Mouse (Mus musculus) liver, embryonic 15.5 days (tissue): Measurements from ENCODE around the gene Prss47. TPM values are rescaled to one million over a fixed set of nuclear protein-coding genes. Genes with fewer than 3 reads are reported as not detected.

Experiments
- ATAC-seq: fragments of 200-750 bp; cut with Nextera tagmentation; 2 replicates; pipeline ENCODE4 v1.8.0; 2017; ENCODE audit warnings: moderate number of reproducible peaks, mild to moderate bottlenecking, moderate library complexity; ENCODE audit not compliant: insufficient read depth
- H3K27ac ChIP-seq: fragments of 300-500 bp; sonication (generic); replicated peaks from 2 replicates; pipeline ENCODE4 v1.5.1; 2015; ENCODE audit warnings: mild to moderate bottlenecking, inconsistent platforms
- H3K27me3 ChIP-seq: fragments of 300-500 bp; sonication (generic); 2 replicates; pipeline ENCODE4 v1.6.1; 2015; ENCODE audit warnings: mild to moderate bottlenecking, inconsistent platforms
- H3K36me3 ChIP-seq: fragments of 300-500 bp; sonication (generic); replicated peaks from 2 replicates; pipeline ENCODE4 v1.6.1; 2015; ENCODE audit warnings: moderate library complexity, mild to moderate bottlenecking, inconsistent platforms
- H3K4me1 ChIP-seq: fragments of 300-500 bp; sonication (generic); replicated peaks from 2 replicates; pipeline ENCODE4 v1.6.1; 2015; ENCODE audit warnings: inconsistent platforms
- H3K4me2 ChIP-seq: fragments of 300-500 bp; sonication (generic); 2 replicates; pipeline ENCODE4 v1.6.1; 2015; ENCODE audit warnings: moderate library complexity, mild to moderate bottlenecking, inconsistent platforms
- H3K4me3 ChIP-seq: fragments of 300-500 bp; sonication (generic); replicated peaks from 2 replicates; pipeline ENCODE4 v1.5.1; 2015; ENCODE audit warnings: mild to moderate bottlenecking, inconsistent platforms
- H3K9ac ChIP-seq: fragments of 300-500 bp; sonication (generic); 2 replicates; pipeline ENCODE4 v1.6.1; 2015; ENCODE audit warnings: moderate library complexity, mild to moderate bottlenecking, inconsistent platforms
- H3K9me3 ChIP-seq: fragments of 300-500 bp; sonication (generic); replicated peaks from 2 replicates; pipeline ENCODE4 v1.6.1; 2016; ENCODE audit warnings: inconsistent platforms
- WGBS: fragments of 180-500 bp; shearing (Covaris S2); methylation state at CpG from one replicate; pipeline ENCODE4 v1.1.7; 2015; ENCODE audit warnings: mixed read lengths; ENCODE audit not compliant: insufficient replicate concordance; 5-methylcytosine and 5-hydroxymethylcytosine counted together
- polyA plus RNA-seq: library from polyadenylated mRNA; unstranded; fragments of >200 nt; fragmentation: Nextera tagmentation; extraction: Ambion mirVana; gene quantifications from 2 replicates; pipeline ENCODE4 v1.2.1, GENCODE M21; 2015

Prss47 gene
- not detected in 2 replicates for polyA plus RNA-seq

GRCm38 (mm10) chr13:65052660-65053059, at the start of gene Prss47:
Gene Prss47 (minus strand): TSS chr13:65052760.
- H3K27me3 ChIP-seq, result no peaks in the 10 kb centered on the region
- no peak within 1 kb of the TSS for H3K4me2 ChIP-seq
- H3K9me3 ChIP-seq, result no peaks in the 10 kb centered on the region
- no peak for ATAC-seq
- H3K4me3 ChIP-seq, result no peak within 1 kb of the TSS
- H3K9ac ChIP-seq, result no peak within 1 kb of the TSS
- WGBS, result 71% methylated on average over 9 of the region's 9 CpGs
- H3K4me1 ChIP-seq, result no peaks in the 10 kb centered on the region
- H3K27ac ChIP-seq, result no peak within 1 kb of the TSS
- no peaks in the 10 kb centered on the region for H3K36me3 ChIP-seq

- Histone ChIP-seq H3K4me1 (peaks cover 24% of the 10 kb centered on the region), H3K9ac (no peak overlapping the region), H3K27ac (no peak overlapping the region), H3K27me3 (no peaks in the 10 kb centered on the region), H3K9me3 (no peaks in the 10 kb centered on the region), H3K4me2 (no peak overlapping the region), H3K4me3 (no peak overlapping the region), H3K36me3 (peaks cover 6% of the 10 kb centered on the region; the same call in 1 of the 2 replicates)
- WGBS, result 56% methylated on average over 3 of the region's 3 CpGs
- ATAC-seq, result no peak
Measured at GRCm38 (mm10) chr13:65101232-65101631, 48.7 kb upstream of the Prss47 start.

- no peak overlapping the region for H3K27ac ChIP-seq
- H3K4me1 ChIP-seq, result peaks cover 26% of the 10 kb centered on the region
- no peak overlapping the region for H3K4me3 ChIP-seq
- 76% methylated on average over 9 of the region's 9 CpGs for WGBS
- ATAC-seq, result no peak
- no peak overlapping the region for H3K9ac ChIP-seq
- no peak overlapping the region for H3K4me2 ChIP-seq
- no peaks in the 10 kb centered on the region for H3K27me3 ChIP-seq
- H3K36me3 ChIP-seq, result 0 out of 2 replicates have a peak, but pooled peaks cover 3% of the 10 kb centered on the region
- H3K9me3 ChIP-seq, result no peaks in the 10 kb centered on the region
Measured at GRCm38 (mm10) chr13:65100678-65101077, 48.1 kb upstream of the Prss47 start.

GRCm38 (mm10) chr13:65097018-65097417, 44.5 kb upstream of the Prss47 start:
- peaks cover 23% of the 10 kb centered on the region for H3K4me1 ChIP-seq
- no peak overlapping the region for H3K4me2 ChIP-seq
- H3K27me3 ChIP-seq, result no peaks in the 10 kb centered on the region
- no peak overlapping the region for H3K9ac ChIP-seq
- H3K4me3 ChIP-seq, result no peak overlapping the region
- H3K9me3 ChIP-seq, result no peaks in the 10 kb centered on the region
- no peak overlapping the region for H3K27ac ChIP-seq
- ATAC-seq, result no peak
- H3K36me3 ChIP-seq, result peaks cover 6% of the 10 kb centered on the region

GRCm38 (mm10) chr13:65095923-65096322, 43.4 kb upstream of the Prss47 start:
- peaks cover 12% of the 10 kb centered on the region for H3K36me3 ChIP-seq
- WGBS, result 75% methylated on average over 4 of the region's 4 CpGs
- no peak overlapping the region for H3K27ac ChIP-seq
- peaks cover 15% of the 10 kb centered on the region for H3K4me1 ChIP-seq
- H3K4me2 ChIP-seq, result no peak overlapping the region
- no peaks in the 10 kb centered on the region for H3K9me3 ChIP-seq
- no peak for ATAC-seq
- no peak overlapping the region for H3K9ac ChIP-seq
- no peak overlapping the region for H3K4me3 ChIP-seq
- no peaks in the 10 kb centered on the region for H3K27me3 ChIP-seq

GRCm38 (mm10) chr13:65069969-65070368, 17.4 kb upstream of the Prss47 start:
- no peaks in the 10 kb centered on the region for H3K27me3 ChIP-seq
- ATAC-seq, result no peak
- H3K9ac ChIP-seq, result no peak overlapping the region
- H3K9me3 ChIP-seq, result no peaks in the 10 kb centered on the region
- H3K36me3 ChIP-seq, result peaks cover 43% of the 10 kb centered on the region
- WGBS, result 66% methylated on average over 2 of the region's 2 CpGs
- no peaks in the 10 kb centered on the region for H3K4me1 ChIP-seq
- no peak overlapping the region for H3K4me2 ChIP-seq
- H3K4me3 ChIP-seq, result no peak overlapping the region
- no peak overlapping the region for H3K27ac ChIP-seq

- Histone ChIP-seq H3K9ac (no peak overlapping the region), H3K4me2 (no peak overlapping the region), H3K27ac (no peak overlapping the region), H3K36me3 (no peaks in the 10 kb centered on the region), H3K4me3 (no peak overlapping the region), H3K27me3 (no peaks in the 10 kb centered on the region), H3K9me3 (no peaks in the 10 kb centered on the region), H3K4me1 (no peaks in the 10 kb centered on the region)
- no peak for ATAC-seq
- WGBS, result 43% methylated on average over 4 of the region's 4 CpGs
Measured at GRCm38 (mm10) chr13:65035057-65035456, 17.5 kb downstream of the Prss47 start.

- no peak for ATAC-seq
- H3K4me3 ChIP-seq, result no peak within 1 kb of the TSS
Measured at GRCm38 (mm10) chr13:65032758-65033157, 19.8 kb downstream of the Prss47 start, which contains the start of gene Spata31d1c. Gene Spata31d1c (plus strand): TSS chr13:65033058.

GRCm38 (mm10) chr13:65011052-65011738, 41.4 kb downstream of the Prss47 start:
- no peak overlapping the region for H3K9ac ChIP-seq
- ATAC-seq, result peak; percentile 91

More at GRCm38 (mm10) chr13:65032758-65033157, 19.8 kb downstream of the Prss47 start, which contains the start of gene Spata31d1c:
- H3K4me1 ChIP-seq, result no peaks in the 10 kb centered on the region
- no peak within 1 kb of the TSS for H3K4me2 ChIP-seq
- no peak within 1 kb of the TSS for H3K27ac ChIP-seq
- H3K36me3 ChIP-seq, result no peaks in the 10 kb centered on the region
- no peaks in the 10 kb centered on the region for H3K9me3 ChIP-seq
- no peak within 1 kb of the TSS for H3K9ac ChIP-seq
- no peaks in the 10 kb centered on the region for H3K27me3 ChIP-seq

GRCm38 (mm10) chr13:65007971-65008370, 44.6 kb downstream of the Prss47 start:
- H3K4me2 ChIP-seq, result no peak overlapping the region
- no peak for ATAC-seq
- no peak overlapping the region for H3K27ac ChIP-seq
- H3K9me3 ChIP-seq, result no peaks in the 10 kb centered on the region
- H3K36me3 ChIP-seq, result no peaks in the 10 kb centered on the region
- no peak overlapping the region for H3K4me3 ChIP-seq
- 63% methylated on average over 1 of the region's 1 CpGs for WGBS
- H3K4me1 ChIP-seq, result no peaks in the 10 kb centered on the region
- H3K9ac ChIP-seq, result no peak overlapping the region
- no peaks in the 10 kb centered on the region for H3K27me3 ChIP-seq

More at GRCm38 (mm10) chr13:65011052-65011738, 41.4 kb downstream of the Prss47 start:
- H3K27ac ChIP-seq, result 0 out of 2 replicates have a peak overlapping the region, but pooled peaks have one; percentile 29
- no peaks in the 10 kb centered on the region for H3K36me3 ChIP-seq
- H3K9me3 ChIP-seq, result no peaks in the 10 kb centered on the region
- H3K4me2 ChIP-seq, result no peak overlapping the region
- 40% methylated on average over 4 of the region's 4 CpGs for WGBS
- H3K4me1 ChIP-seq, result no peaks in the 10 kb centered on the region
- H3K27me3 ChIP-seq, result no peaks in the 10 kb centered on the region
- H3K4me3 ChIP-seq, result no peak overlapping the region

GRCm38 (mm10) chr13:65006760-65007159, 45.8 kb downstream of the Prss47 start:
- 68% methylated on average over 1 of the region's 1 CpGs for WGBS
- no peak overlapping the region for H3K27ac ChIP-seq

GRCm38 (mm10) chr13:65005414-65005813, 47.1 kb downstream of the Prss47 start:
- no peak for ATAC-seq
- H3K36me3 ChIP-seq, result no peaks in the 10 kb centered on the region
- no peak overlapping the region for H3K4me3 ChIP-seq

More at GRCm38 (mm10) chr13:65006760-65007159, 45.8 kb downstream of the Prss47 start:
- Histone ChIP-seq H3K9me3 (no peaks in the 10 kb centered on the region), H3K4me1 (no peaks in the 10 kb centered on the region), H3K36me3 (no peaks in the 10 kb centered on the region), H3K9ac (no peak overlapping the region), H3K4me3 (no peak overlapping the region), H3K4me2 (no peak overlapping the region), H3K27me3 (no peaks in the 10 kb centered on the region)
- no peak for ATAC-seq

More at GRCm38 (mm10) chr13:65005414-65005813, 47.1 kb downstream of the Prss47 start:
- Histone ChIP-seq H3K9ac (no peak overlapping the region), H3K27me3 (no peaks in the 10 kb centered on the region), H3K9me3 (no peaks in the 10 kb centered on the region), H3K4me1 (no peaks in the 10 kb centered on the region), H3K27ac (no peak overlapping the region), H3K4me2 (no peak overlapping the region)
